Mouse (Mus musculus) Patski (cell line): Measurements from ENCODE around the gene Mgst3. TPM values are rescaled to one million over a fixed set of nuclear protein-coding genes. Genes with fewer than 3 reads are reported as not detected.

Experiments used
- ATAC-seq: fragments of 100-300 bp; one replicate; pipeline ENCODE4 v1.8.0; 2021
- CTCF ChIA-PET: fragments of 350-600 bp; sonication (Branson Sonifier 250); formaldehyde crosslinking; loops from one replicate; lab custom pipeline; 2022; ENCODE audit warnings: inconsistent platforms; lab: Charles Lee
- POLR2A ChIA-PET: fragments of 350-600 bp; sonication (Branson Sonifier 250); formaldehyde crosslinking; loops from one replicate; lab custom pipeline; 2022; ENCODE audit warnings: antibody characterized with exemption, inconsistent platforms; lab: Charles Lee
- DNase-seq: peaks from one replicate; pipeline ENCODE4 v3.0.0-alpha.2; 2011; ENCODE audit warnings: low read depth, low spot score
- H3K27me3 ChIP-seq: fragments of 371-371 bp; one replicate; pipeline ENCODE4 v1.5.1; 2021
- CTCF ChIP-seq: fragments of 100-300 bp; IDR thresholded peaks from one replicate; pipeline ENCODE4 v1.5.1; 2021
- in situ Hi-C: fragments of 300-500 bp; cut with MboI; formaldehyde crosslinking; loops from 3 replicates; pipeline ENCODE4 v1.11.1; 2018; ENCODE audit warnings: low pct_unique_long_range_greater_than_20kb, mixed read lengths
- polyA plus RNA-seq: library from polyadenylated mRNA; unstranded; gene quantifications from one replicate; pipeline ENCODE4 v1.2.3, GENCODE M21; 2021

Gene Mgst3
- polyA plus RNA-seq = 54.7 TPM

GRCm38 (mm10) chr1:167393683-167394492 lies at the start of gene Mgst3:
Gene Mgst3 (minus strand): TSS chr1:167393841.
- ATAC-seq (peak; percentile 91), DNase-seq (peak; percentile 85)
- peaks cover 23% of the 10 kb centered on the region for H3K27me3 ChIP-seq
- peak; percentile 89 for TF ChIP-seq CTCF
- in situ Hi-C loops = no loop called here
- POLR2A ChIA-PET = interaction anchor here (0.6 kb wide), 1 partner anchor 17 kb away, joined by 4 read pairs; no protein-coding TSS in a partner anchor
- CTCF ChIA-PET = interaction anchor here (0.9 to 2.4 kb wide), 14 partner anchors 8 to 50 kb away, joined by 3 to 40 read pairs (median 4); no protein-coding TSS in a partner anchor

DNA sequence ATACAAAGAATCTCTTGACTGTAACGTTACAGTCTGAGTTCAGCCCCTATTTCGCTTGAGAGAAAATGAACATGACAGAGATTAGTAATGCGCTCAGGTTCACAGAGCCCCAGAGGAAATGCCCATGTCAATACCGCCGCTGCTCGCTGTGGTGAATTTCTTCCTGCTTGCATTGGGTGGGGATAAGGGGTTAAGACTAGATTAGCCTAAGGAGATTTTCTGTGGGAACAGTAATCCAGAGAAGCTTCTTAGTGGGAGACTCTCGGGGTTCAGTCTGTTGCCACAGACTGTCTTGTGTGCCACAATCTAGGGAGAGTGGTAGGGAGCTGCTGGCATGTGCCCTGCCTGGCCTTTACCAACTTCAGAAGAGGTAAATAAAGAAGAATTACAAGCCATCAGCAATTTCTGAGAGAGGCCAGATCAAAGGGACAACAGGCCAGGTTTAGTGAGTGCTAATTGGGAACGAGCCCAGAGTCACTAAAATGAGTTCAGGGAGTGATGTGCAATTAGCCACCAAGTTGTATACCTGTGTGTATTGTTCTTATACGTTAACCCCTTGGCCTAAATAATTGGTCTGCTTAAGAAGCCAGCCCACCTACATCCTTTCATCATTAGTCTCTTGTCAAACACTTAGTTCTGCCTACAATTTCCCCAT lies 44.7 kb upstream of the Mgst3 start:
- ATAC-seq = no peak
- ChIA-PET POLR2A (no interaction called here), CTCF (no interaction called here)
- H3K27me3 ChIP-seq = peaks cover 39% of the 10 kb centered on the region
- no peak for TF ChIP-seq CTCF
- DNase-seq = no peak
- in situ Hi-C loops = no loop called here

GRCm38 (mm10) chr1:167437091-167437490 lies 43.5 kb upstream of the Mgst3 start:
- ChIA-PET POLR2A (no interaction called here), CTCF (no interaction called here)
- in situ Hi-C loops = no loop called here
- no peak for ATAC-seq
- no peak for TF ChIP-seq CTCF
- no peak for DNase-seq
- H3K27me3 ChIP-seq = peaks cover 39% of the 10 kb centered on the region

DNA sequence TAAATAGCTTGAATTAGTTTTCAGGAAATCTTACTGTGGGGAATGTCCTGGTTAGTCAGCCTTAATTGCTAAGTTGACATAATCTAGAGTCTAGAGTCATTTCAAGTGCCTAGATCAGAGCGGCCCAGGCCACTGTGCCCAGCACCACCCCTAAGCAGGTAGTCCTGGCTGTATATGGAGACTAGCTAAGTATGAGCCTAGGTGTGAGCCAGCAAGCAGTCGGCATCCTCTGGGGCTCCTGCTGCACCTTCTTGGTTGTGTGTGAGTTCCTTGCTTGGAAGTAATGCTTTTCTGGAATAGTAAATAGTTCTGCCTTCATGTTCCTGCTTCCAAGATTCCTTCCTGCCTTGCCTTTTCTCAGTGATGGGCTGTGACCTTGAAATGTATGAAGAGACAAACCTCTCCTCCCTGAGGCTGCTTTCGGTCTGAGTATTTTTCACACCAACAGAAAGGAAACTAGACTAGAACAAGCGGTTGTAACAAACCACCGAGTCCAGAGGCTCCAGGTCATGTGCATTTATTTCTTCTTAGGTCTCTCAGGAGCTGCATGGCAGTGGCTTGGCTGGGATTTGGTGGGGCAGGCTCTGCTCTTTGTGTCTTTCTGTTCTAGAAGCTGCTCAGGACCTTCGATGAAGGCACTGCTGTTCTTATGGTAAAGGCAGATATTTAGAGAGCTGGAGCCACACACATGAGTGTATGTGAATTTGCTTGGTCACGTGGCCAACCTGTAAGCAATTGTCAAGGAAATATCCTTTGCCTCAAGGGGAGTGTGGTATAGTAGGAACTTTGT lies 42.7 kb upstream of the Mgst3 start:
- TF ChIP-seq CTCF = no peak
- in situ Hi-C loops = no loop called here
- ChIA-PET CTCF (no interaction called here), POLR2A (no interaction called here)
- H3K27me3 ChIP-seq = peaks cover 42% of the 10 kb centered on the region
- ATAC-seq = no peak
- no peak for DNase-seq

DNA sequence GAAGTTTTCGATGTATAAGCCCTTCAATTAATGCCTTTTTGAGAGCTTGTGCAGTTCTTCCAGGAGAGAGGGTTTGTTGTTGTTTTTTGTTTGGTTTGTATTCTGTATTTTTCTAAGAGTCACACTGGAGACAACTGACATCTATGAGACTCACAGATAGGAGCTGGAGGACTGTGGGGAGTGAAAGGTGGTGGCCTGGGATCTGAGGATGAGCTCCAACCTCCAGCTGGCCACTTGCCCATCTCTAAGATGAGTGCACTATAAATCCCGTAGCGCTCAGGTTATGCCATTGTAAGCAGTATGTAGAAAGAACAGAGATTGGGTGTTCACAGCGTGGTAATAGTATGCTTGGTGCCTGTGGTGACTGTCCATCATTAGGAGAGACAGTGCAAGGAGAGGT lies 41.3 kb upstream of the Mgst3 start:
- H3K27me3 ChIP-seq = peaks cover 40% of the 10 kb centered on the region
- ATAC-seq (no peak), DNase-seq (no peak)
- in situ Hi-C loops = no loop called here
- POLR2A ChIA-PET = no interaction called here
- CTCF ChIA-PET = interaction anchor here (0.8 kb wide), 1 partner anchor 20 kb away, joined by 3 read pairs; no protein-coding TSS in a partner anchor
- no peak for TF ChIP-seq CTCF

- DNase-seq (no peak), ATAC-seq (no peak)
- H3K27me3 ChIP-seq = peaks cover 37% of the 10 kb centered on the region
- CTCF ChIA-PET = interaction anchor here (1.0 kb wide), 2 partner anchors 12 to 16 kb away, joined by 3 read pairs; no protein-coding TSS in a partner anchor
- in situ Hi-C loops = no loop called here
- TF ChIP-seq CTCF = no peak
- POLR2A ChIA-PET = no interaction called here
Measured at GRCm38 (mm10) chr1:167430976-167431676, 37.5 kb upstream of the Mgst3 start.

- CTCF ChIA-PET = no interaction called here
- DNase-seq = no peak
- in situ Hi-C loops = no loop called here
- H3K27me3 ChIP-seq = peaks cover 26% of the 10 kb centered on the region
- POLR2A ChIA-PET = no interaction called here
- ATAC-seq = no peak
- TF ChIP-seq CTCF = no peak
Measured at GRCm38 (mm10) chr1:167426681-167427080, 33.0 kb upstream of the Mgst3 start.

- H3K27me3 ChIP-seq = peaks cover 15% of the 10 kb centered on the region
- in situ Hi-C loops = no loop called here
- POLR2A ChIA-PET = no interaction called here
- CTCF ChIA-PET = no interaction called here
- TF ChIP-seq CTCF = no peak
- DNase-seq (no peak), ATAC-seq (no peak)
Measured at GRCm38 (mm10) chr1:167425572-167425971, 31.9 kb upstream of the Mgst3 start.

- ChIA-PET POLR2A (no interaction called here), CTCF (interaction anchor here (0.9 kb wide), 1 partner anchor 8 kb away, joined by 3 read pairs; no protein-coding TSS in a partner anchor)
- peaks cover 15% of the 10 kb centered on the region for H3K27me3 ChIP-seq
- DNase-seq = peak; percentile 22
- ATAC-seq = no peak
- TF ChIP-seq CTCF = no peak
- in situ Hi-C loops = loop anchor here (25.0 kb wide), 2 partner anchors 365 to 490 kb away; no protein-coding TSS in a partner anchor
Measured at GRCm38 (mm10) chr1:167422501-167423240, 29.0 kb upstream of the Mgst3 start.
